Mouse (Mus musculus): ENCODE results near the gene Nr6a1.
A peak's percentile ranks its signal among the peaks of the same experiment; 100 is the strongest.

DNA sequence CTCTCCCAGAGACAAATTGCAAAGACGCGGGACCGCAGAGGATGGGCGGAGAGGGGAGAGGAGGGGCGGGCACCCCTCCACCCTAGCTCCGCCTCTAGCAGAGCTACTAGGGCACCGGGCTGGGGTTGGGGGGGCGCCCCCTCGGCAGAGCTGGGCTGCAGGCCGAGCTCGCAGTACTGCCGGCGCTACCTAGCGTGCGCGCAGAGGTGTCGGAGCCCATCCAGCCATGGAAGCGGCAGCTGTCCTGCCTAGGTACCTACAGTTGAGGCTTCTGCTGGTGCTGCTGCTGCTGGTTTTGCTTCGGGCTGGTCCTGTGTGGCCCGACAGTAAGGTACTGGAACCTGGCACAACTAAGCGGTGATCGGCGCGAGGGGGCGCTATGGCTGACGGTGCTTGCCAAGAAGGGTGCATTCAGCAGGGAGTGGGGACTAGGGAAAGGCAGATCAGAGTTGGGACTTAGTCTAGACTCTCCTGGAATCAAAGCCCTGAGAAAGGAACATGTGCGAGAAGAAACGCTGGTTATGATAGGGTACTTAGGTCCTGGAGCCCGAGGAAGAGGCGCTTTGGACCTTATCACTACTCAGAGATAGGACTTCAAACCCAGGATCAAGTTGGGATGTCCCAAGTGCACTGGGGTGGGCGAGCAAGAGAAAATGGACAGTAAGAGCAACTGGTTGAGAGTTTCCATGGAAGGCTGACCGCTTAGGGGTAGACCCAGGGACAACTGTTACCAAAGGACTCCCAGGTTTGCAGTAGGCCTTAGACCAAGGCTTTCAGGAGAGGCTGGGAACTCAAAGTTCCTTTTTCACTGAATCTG is 4.6 kb upstream of the Nr6a1 start, which contains the start of gene Olfml2a:
- TF ChIP-seq CTCF (IDR thresholded peaks at IDR 0.05; ENCODE audit: low read depth, low read length): peak; percentile 75
- no peak for TF ChIP-seq POLR2A (IDR thresholded peaks at IDR 0.05; ENCODE audit: extremely low read depth, insufficient read depth, low read length)
